Mouse (Mus musculus) heart, embryonic 13.5 days (tissue): ENCODE results near the gene Spata31d1a. TPM values are rescaled to one million over a fixed set of nuclear protein-coding genes. Genes with fewer than 3 reads are reported as not detected.
"Not testable (repeated sequence)": the region's sequence is repeated elsewhere in the genome, so short reads cannot be mapped to it uniquely, and the experiment has no call there.

Experiments used
- ATAC-seq: fragments of 200-750 bp; cut with Nextera tagmentation; 2 replicates; pipeline ENCODE4 v1.8.0; 2017; ENCODE audit warnings: moderate TSS enrichment; ENCODE audit not compliant: insufficient number of reproducible peaks, low FRiP score, low TSS enrichment; ENCODE audit errors: extremely low read depth
- H3K27ac ChIP-seq: fragments of 300-500 bp; sonication (generic); replicated peaks from 2 replicates; pipeline ENCODE4 v1.5.1; 2015; ENCODE audit warnings: moderate library complexity, mild to moderate bottlenecking, inconsistent platforms
- H3K27me3 ChIP-seq: fragments of 300-500 bp; sonication (generic); replicated peaks from 2 replicates; pipeline ENCODE4 v1.6.1; 2015; ENCODE audit warnings: mild to moderate bottlenecking, inconsistent platforms
- H3K36me3 ChIP-seq: fragments of 300-500 bp; sonication (generic); 2 replicates; pipeline ENCODE4 v1.6.1; 2015; ENCODE audit warnings: mild to moderate bottlenecking, inconsistent platforms
- H3K4me1 ChIP-seq: fragments of 300-500 bp; sonication (generic); 2 replicates; pipeline ENCODE4 v1.6.1; 2015; ENCODE audit warnings: inconsistent platforms
- H3K4me2 ChIP-seq: fragments of 300-500 bp; sonication (generic); 2 replicates; pipeline ENCODE4 v1.6.1; 2015; ENCODE audit warnings: inconsistent platforms, mild to moderate bottlenecking, moderate library complexity
- H3K4me3 ChIP-seq: fragments of 300-500 bp; sonication (generic); 2 replicates; pipeline ENCODE4 v1.5.1; 2015; ENCODE audit warnings: moderate library complexity, mild to moderate bottlenecking, inconsistent platforms
- H3K9ac ChIP-seq: fragments of 300-500 bp; sonication (generic); 2 replicates; pipeline ENCODE4 v1.6.1; 2015; ENCODE audit warnings: inconsistent platforms, mild to moderate bottlenecking, moderate library complexity
- H3K9me3 ChIP-seq: fragments of 300-500 bp; sonication (generic); 2 replicates; pipeline ENCODE4 v1.6.1; 2016; ENCODE audit warnings: inconsistent platforms
- WGBS: fragments of 180-500 bp; shearing (Covaris S2); methylation state at CpG from one replicate; pipeline ENCODE4 v1.1.7; 2015; ENCODE audit warnings: mixed read lengths; 5-methylcytosine and 5-hydroxymethylcytosine counted together
- polyA plus RNA-seq: library from polyadenylated mRNA; unstranded; fragments of >200 nt; fragmentation: Nextera tagmentation; extraction: Ambion mirVana; gene quantifications from 2 replicates; pipeline ENCODE4 v1.2.1, GENCODE M21; 2015

Spata31d1a gene
- polyA plus RNA-seq: not detected in 2 replicates

- Histone ChIP-seq H3K9me3 (no peaks in the 10 kb centered on the region), H3K27ac (no peak within 1 kb of the TSS), H3K4me1 (no peaks in the 10 kb centered on the region), H3K4me2 (no peak within 1 kb of the TSS), H3K4me3 (no peak within 1 kb of the TSS), H3K27me3 (peaks cover 16% of the 10 kb centered on the region), H3K9ac (no peak within 1 kb of the TSS), H3K36me3 (no peaks in the 10 kb centered on the region)
- ATAC-seq: no peak
- WGBS: 84% methylated on average over 15 of the region's 15 CpGs
Measured at GRCm38 (mm10) chr13:59710230-59710629, at the start of gene Spata31d1a. Gene Spata31d1a, minus strand, starts transcription at chr13:59710330.

- no peak for ATAC-seq
- no peak overlapping the region for H3K9ac ChIP-seq
- H3K9me3 ChIP-seq: no peaks in the 10 kb centered on the region
- H3K36me3 ChIP-seq: peaks cover 84% of the 10 kb centered on the region
- no peaks in the 10 kb centered on the region for H3K27me3 ChIP-seq
- peaks cover 5% of the 10 kb centered on the region; the same call in 1 of the 2 replicates for H3K4me1 ChIP-seq
- WGBS: 78% methylated on average over 7 of the region's 7 CpGs
- H3K4me2 ChIP-seq: no peak overlapping the region
- no peak overlapping the region for H3K4me3 ChIP-seq
- peak overlapping the region; percentile 54; the same call in 1 of the 2 replicates for H3K27ac ChIP-seq
Measured at GRCm38 (mm10) chr13:59756906-59757305, 46.8 kb upstream of the Spata31d1a start.

- peaks cover 2% of the 10 kb centered on the region; the same call in 1 of the 2 replicates for H3K4me1 ChIP-seq
- ATAC-seq: no peak
- no peak overlapping the region for H3K27ac ChIP-seq
- H3K4me2 ChIP-seq: no peak overlapping the region
- no peak overlapping the region for H3K9ac ChIP-seq
- H3K27me3 ChIP-seq: no peaks in the 10 kb centered on the region
- no peaks in the 10 kb centered on the region for H3K9me3 ChIP-seq
- H3K36me3 ChIP-seq: peaks cover 25% of the 10 kb centered on the region
- H3K4me3 ChIP-seq: no peak overlapping the region
- 66% methylated on average over 12 of the region's 12 CpGs for WGBS
Measured at GRCm38 (mm10) chr13:59750310-59750709, 40.2 kb upstream of the Spata31d1a start.

- Histone ChIP-seq H3K4me2 (no peak within 1 kb of the TSS), H3K9ac (no peak within 1 kb of the TSS), H3K4me1 (peaks cover 2% of the 10 kb centered on the region; the same call in 1 of the 2 replicates), H3K27ac (no peak within 1 kb of the TSS), H3K36me3 (no peaks in the 10 kb centered on the region), H3K4me3 (no peak within 1 kb of the TSS), H3K27me3 (no peaks in the 10 kb centered on the region), H3K9me3 (no peaks in the 10 kb centered on the region)
- no peak for ATAC-seq
- WGBS: 81% methylated on average over 9 of the region's 9 CpGs
Measured at GRCm38 (mm10) chr13:59746711-59747110, 36.6 kb upstream of the Spata31d1a start, which contains the start of gene 1700014D04Rik. Gene 1700014D04Rik, minus strand, starts transcription at chr13:59746752.

GRCm38 (mm10) chr13:59746164-59746563 lies 36.0 kb upstream of the Spata31d1a start:
- Histone ChIP-seq H3K9me3 (no peaks in the 10 kb centered on the region), H3K27me3 (no peaks in the 10 kb centered on the region), H3K9ac (no peak overlapping the region), H3K27ac (no peak overlapping the region), H3K36me3 (no peaks in the 10 kb centered on the region), H3K4me3 (no peak overlapping the region), H3K4me2 (no peak overlapping the region), H3K4me1 (peaks cover 4% of the 10 kb centered on the region)
- 63% methylated on average over 6 of the region's 6 CpGs for WGBS
- no peak for ATAC-seq

GRCm38 (mm10) chr13:59745462-59745861 lies 35.3 kb upstream of the Spata31d1a start:
- H3K9me3 ChIP-seq: no peaks in the 10 kb centered on the region
- no peak overlapping the region for H3K27ac ChIP-seq
- H3K27me3 ChIP-seq: no peaks in the 10 kb centered on the region
- H3K4me2 ChIP-seq: no peak overlapping the region
- H3K4me1 ChIP-seq: peaks cover 8% of the 10 kb centered on the region
- no peak overlapping the region for H3K9ac ChIP-seq
- ATAC-seq: no peak
- H3K4me3 ChIP-seq: no peak overlapping the region
- WGBS: 69% methylated on average over 6 of the region's 6 CpGs
- no peaks in the 10 kb centered on the region for H3K36me3 ChIP-seq

- no peak for ATAC-seq
- peaks cover 8% of the 10 kb centered on the region for H3K4me1 ChIP-seq
- H3K27ac ChIP-seq: no peak overlapping the region
- no peaks in the 10 kb centered on the region for H3K36me3 ChIP-seq
- H3K9me3 ChIP-seq: no peaks in the 10 kb centered on the region
- no peak overlapping the region for H3K9ac ChIP-seq
- no peaks in the 10 kb centered on the region for H3K27me3 ChIP-seq
- H3K4me3 ChIP-seq: no peak overlapping the region
- no peak overlapping the region for H3K4me2 ChIP-seq
- 67% methylated on average over 10 of the region's 10 CpGs for WGBS
Measured at GRCm38 (mm10) chr13:59741697-59742096, 31.6 kb upstream of the Spata31d1a start.

GRCm38 (mm10) chr13:59741096-59741495 lies 31.0 kb upstream of the Spata31d1a start:
- Histone ChIP-seq H3K9ac (no peak overlapping the region), H3K4me1 (peaks cover 8% of the 10 kb centered on the region), H3K27me3 (no peaks in the 10 kb centered on the region), H3K4me3 (no peak overlapping the region), H3K4me2 (no peak overlapping the region), H3K27ac (no peak overlapping the region), H3K9me3 (no peaks in the 10 kb centered on the region), H3K36me3 (no peaks in the 10 kb centered on the region)
- WGBS: 58% methylated on average over 11 of the region's 11 CpGs
- no peak for ATAC-seq

GRCm38 (mm10) chr13:59739397-59739796 lies 29.3 kb upstream of the Spata31d1a start:
- Histone ChIP-seq H3K36me3 (no peaks in the 10 kb centered on the region), H3K4me1 (peaks cover 6% of the 10 kb centered on the region; the same call in 1 of the 2 replicates), H3K9ac (no peak overlapping the region), H3K4me3 (no peak overlapping the region), H3K9me3 (no peaks in the 10 kb centered on the region), H3K27ac (no peak overlapping the region), H3K27me3 (no peaks in the 10 kb centered on the region), H3K4me2 (no peak overlapping the region)
- ATAC-seq: no peak
- WGBS: 79% methylated on average over 4 of the region's 4 CpGs

- 77% methylated on average over 2 of the region's 2 CpGs for WGBS
Measured at GRCm38 (mm10) chr13:59738455-59738854, 28.3 kb upstream of the Spata31d1a start.

GRCm38 (mm10) chr13:59735190-59735589 lies 25.1 kb upstream of the Spata31d1a start:
- ATAC-seq: no peak
- no peak overlapping the region for H3K27ac ChIP-seq
- no peaks in the 10 kb centered on the region for H3K4me1 ChIP-seq
- H3K4me3 ChIP-seq: no peak overlapping the region
- H3K27me3 ChIP-seq: 0 out of 2 replicates have a peak, but pooled peaks cover 3% of the 10 kb centered on the region
- no peaks in the 10 kb centered on the region for H3K9me3 ChIP-seq
- no peak overlapping the region for H3K9ac ChIP-seq
- 28% methylated on average over 3 of the region's 3 CpGs for WGBS
- no peak overlapping the region for H3K4me2 ChIP-seq
- H3K36me3 ChIP-seq: no peaks in the 10 kb centered on the region

More at GRCm38 (mm10) chr13:59738455-59738854, 28.3 kb upstream of the Spata31d1a start:
- H3K27me3 ChIP-seq: no peaks in the 10 kb centered on the region
- no peak overlapping the region for H3K4me3 ChIP-seq
- no peak for ATAC-seq
- no peak overlapping the region for H3K4me2 ChIP-seq
- no peaks in the 10 kb centered on the region for H3K9me3 ChIP-seq
- H3K27ac ChIP-seq: no peak overlapping the region
- H3K9ac ChIP-seq: no peak overlapping the region
- H3K4me1 ChIP-seq: peaks cover 6% of the 10 kb centered on the region; the same call in 1 of the 2 replicates
- no peaks in the 10 kb centered on the region for H3K36me3 ChIP-seq

- not testable (repeated sequence) for H3K9ac ChIP-seq, H3K4me2 ChIP-seq, H3K27me3 ChIP-seq, H3K4me3 ChIP-seq, H3K9me3 ChIP-seq, H3K27ac ChIP-seq, H3K36me3 ChIP-seq, ATAC-seq, H3K4me1 ChIP-seq
- 29% methylated on average over 6 of the region's 6 CpGs for WGBS
Measured at GRCm38 (mm10) chr13:59734347-59734746, 24.2 kb upstream of the Spata31d1a start.
